Mouse (Mus musculus) hindbrain, postnatal 0 days (tissue): ENCODE measurements at regions not wholly inside any gene's neighbourhood (a gene's known extent, or its start where the extent isn't known, plus 50 kb on each side); places are given as distances from the start of the nearest gene placed in this dataset.

ENCODE experiments used
- ATAC-seq: fragments of 200-750 bp; cut with Nextera tagmentation; 2 replicates; pipeline ENCODE4 v1.8.0; 2017; ENCODE audit warnings: mild to moderate bottlenecking, moderate TSS enrichment, moderate library complexity
- DNase-seq: peaks from one replicate; pipeline ENCODE4 v3.0.0-alpha.2; 2015; ENCODE audit warnings: low spot score
- H3K27ac ChIP-seq: fragments of 300-500 bp; sonication (generic); 2 replicates; pipeline ENCODE4 v1.5.1; 2014; ENCODE audit warnings: mild to moderate bottlenecking
- H3K27me3 ChIP-seq: fragments of 300-500 bp; sonication (generic); 2 replicates; pipeline ENCODE4 v1.6.1; 2014; ENCODE audit warnings: low read length, mixed read lengths; ENCODE audit not compliant: insufficient read depth
- H3K36me3 ChIP-seq: fragments of 300-500 bp; sonication (generic); 2 replicates; pipeline ENCODE4 v1.6.1; 2014; ENCODE audit warnings: low read length, mixed read lengths; ENCODE audit not compliant: insufficient read depth
- H3K4me1 ChIP-seq: fragments of 300-500 bp; sonication (generic); 2 replicates; pipeline ENCODE4 v1.6.1; 2014; ENCODE audit warnings: antibody characterized with exemption, low read length, mixed read lengths; ENCODE audit not compliant: insufficient read depth
- H3K4me2 ChIP-seq: fragments of 300-500 bp; sonication (generic); 2 replicates; pipeline ENCODE4 v1.6.1; 2014; ENCODE audit warnings: low read depth, mild to moderate bottlenecking, low read length, moderate library complexity, mixed read lengths
- H3K4me3 ChIP-seq: fragments of 300-500 bp; sonication (generic); 2 replicates; pipeline ENCODE4 v1.5.1; 2014; ENCODE audit warnings: low read length
- H3K9ac ChIP-seq: fragments of 300-500 bp; sonication (generic); replicated peaks from 2 replicates; pipeline ENCODE4 v1.6.1; 2014; ENCODE audit warnings: mild to moderate bottlenecking, low read length, moderate library complexity, mixed read lengths
- H3K9me3 ChIP-seq: fragments of 300-500 bp; sonication (generic); 2 replicates; pipeline ENCODE4 v1.6.1; 2016; ENCODE audit warnings: low read length, mixed read lengths
- CTCF ChIP-seq: IDR thresholded peaks from 2 replicates; pipeline ENCODE4 v1.5.1; 2016; ENCODE audit warnings: antibody characterized with exemption, control low read depth, low read depth
- WGBS: fragments of 180-500 bp; shearing (Covaris S2); extraction: QIAGEN DNeasy Blood & Tissue Kit; methylation state at CpG from one replicate; pipeline ENCODE4 v1.1.7; 2014; 5-methylcytosine and 5-hydroxymethylcytosine counted together

DNA sequence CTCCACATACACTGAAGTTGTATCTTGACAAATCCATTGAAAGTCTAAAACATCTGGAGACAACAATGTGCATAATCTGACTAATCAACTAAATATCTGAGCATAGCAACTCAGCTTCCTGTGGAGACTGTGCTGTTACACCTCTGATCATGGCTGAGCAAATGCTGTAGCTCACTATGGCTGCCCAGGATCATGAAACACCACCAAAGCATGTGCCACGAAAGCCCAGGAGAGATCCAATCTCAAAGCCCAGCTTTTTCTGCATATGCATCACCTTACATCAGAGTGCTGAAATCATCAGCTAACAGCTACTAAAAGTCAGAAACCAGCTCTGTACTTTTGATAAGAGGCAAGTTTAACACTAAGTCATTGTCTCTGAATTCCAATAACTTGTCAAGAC lies 313.3 kb upstream of the Htr2a start:
- TF ChIP-seq CTCF, result no peak

DNA sequence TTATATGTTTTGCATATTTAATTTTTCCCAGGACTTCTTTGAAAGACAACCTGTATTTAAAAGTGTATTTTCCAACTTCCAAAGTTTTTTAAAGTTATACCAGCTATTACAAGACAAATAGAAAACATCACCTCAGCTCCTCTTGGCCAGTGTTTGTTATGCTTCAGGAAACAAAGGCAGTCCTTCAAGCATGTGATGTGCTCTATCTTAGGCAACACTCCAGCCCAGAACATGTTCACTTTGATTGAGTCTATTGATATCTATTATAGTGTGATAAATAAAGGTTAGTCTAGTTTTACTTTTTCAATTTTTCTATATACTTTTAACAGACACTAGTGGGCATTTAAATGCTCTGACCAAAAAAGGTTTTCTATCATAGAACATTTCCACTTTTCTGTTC lies 289.9 kb upstream of the Htr2a start:
- no peak for ATAC-seq
- no peak for DNase-seq
- no peak overlapping the region for H3K27ac ChIP-seq
- TF ChIP-seq CTCF, result no peak
- no peak overlapping the region for H3K4me3 ChIP-seq
- no peak overlapping the region for H3K9ac ChIP-seq
- no peaks in the 10 kb centered on the region for H3K4me1 ChIP-seq
- no peaks in the 10 kb centered on the region for H3K27me3 ChIP-seq
- H3K9me3 ChIP-seq, result no peaks in the 10 kb centered on the region
- no peaks in the 10 kb centered on the region for H3K36me3 ChIP-seq
- no peak overlapping the region for H3K4me2 ChIP-seq

More for the DNA sequence above, 313.3 kb upstream of the Htr2a start:
- H3K4me2 ChIP-seq, result no peak overlapping the region
- no peak overlapping the region for H3K4me3 ChIP-seq
- no peak overlapping the region for H3K27ac ChIP-seq
- WGBS, result 86% methylated on average over 1 of the region's 1 CpGs
- H3K36me3 ChIP-seq, result no peaks in the 10 kb centered on the region
- ATAC-seq, result no peak
- H3K4me1 ChIP-seq, result no peaks in the 10 kb centered on the region
- H3K9ac ChIP-seq, result no peak overlapping the region
- no peak for DNase-seq
- H3K9me3 ChIP-seq, result no peaks in the 10 kb centered on the region
- no peaks in the 10 kb centered on the region for H3K27me3 ChIP-seq

DNA sequence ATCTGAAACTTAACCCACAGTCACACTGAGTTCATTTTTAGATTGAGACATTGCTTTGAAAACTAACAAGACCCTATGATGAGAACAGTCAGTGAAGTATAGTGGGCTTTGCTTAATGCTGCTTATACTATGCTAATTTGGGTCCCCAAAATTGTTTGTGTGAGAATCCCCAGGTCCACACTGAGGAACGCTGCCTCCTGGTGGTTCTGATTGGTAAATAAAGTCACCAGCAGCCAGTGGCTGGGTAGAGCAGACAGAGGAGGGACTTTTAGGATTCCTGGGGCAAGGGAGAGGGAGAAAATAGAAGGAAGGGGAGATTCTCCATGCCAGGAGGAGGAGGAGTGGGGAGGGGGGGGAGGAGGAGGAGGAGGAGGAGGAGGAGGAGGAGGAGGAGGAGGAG lies 288.4 kb upstream of the Htr2a start:
- ATAC-seq (no peak), DNase-seq (no peak)
- no peaks in the 10 kb centered on the region for H3K4me1 ChIP-seq
- no peak overlapping the region for H3K4me3 ChIP-seq
- H3K27me3 ChIP-seq, result no peaks in the 10 kb centered on the region
- H3K36me3 ChIP-seq, result no peaks in the 10 kb centered on the region
- peak; percentile 22; the same call in 1 of the 2 replicates for TF ChIP-seq CTCF
- no peak overlapping the region for H3K9ac ChIP-seq
- WGBS, result 44% methylated on average over 1 of the region's 1 CpGs
- H3K27ac ChIP-seq, result no peak overlapping the region
- H3K9me3 ChIP-seq, result no peaks in the 10 kb centered on the region
- H3K4me2 ChIP-seq, result no peak overlapping the region

DNA sequence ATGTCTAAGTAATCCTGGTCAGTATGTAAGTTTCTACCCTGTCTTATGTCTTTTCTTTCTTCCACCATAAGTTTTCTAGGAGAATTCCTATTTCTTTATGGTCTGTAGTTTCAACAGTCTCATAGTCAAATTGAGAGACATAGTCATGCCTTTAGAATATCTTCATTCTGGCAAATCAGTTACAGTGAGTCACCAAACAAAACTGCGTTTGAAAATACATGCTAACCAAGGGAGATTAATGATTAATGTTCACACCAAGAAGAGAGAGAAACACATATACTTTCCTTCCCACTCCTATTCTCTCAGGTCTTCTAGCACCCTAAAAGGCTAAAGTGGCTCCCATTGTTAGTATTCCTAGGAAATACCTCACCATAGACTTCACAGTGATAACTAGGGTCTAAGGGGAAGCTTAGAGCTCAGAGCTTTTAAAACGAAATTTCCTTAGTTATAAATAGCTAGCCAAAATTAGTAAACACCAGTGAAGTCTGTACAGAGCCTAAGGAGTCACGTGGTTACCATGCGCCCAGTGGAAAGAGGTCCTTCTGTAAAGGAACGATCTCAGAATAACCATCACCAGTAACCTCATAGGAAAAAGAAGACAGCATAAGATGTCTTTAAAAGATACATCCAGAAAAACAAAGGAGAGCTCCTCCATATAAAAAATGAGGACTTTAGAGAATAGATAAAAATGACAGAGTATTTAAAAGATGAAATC lies 281.8 kb upstream of the Htr2a start:
- no peaks in the 10 kb centered on the region for H3K4me1 ChIP-seq
- H3K27ac ChIP-seq, result no peak overlapping the region
- H3K36me3 ChIP-seq, result no peaks in the 10 kb centered on the region
- H3K4me2 ChIP-seq, result no peak overlapping the region
- no peaks in the 10 kb centered on the region for H3K27me3 ChIP-seq
- no peak overlapping the region for H3K4me3 ChIP-seq
- no peaks in the 10 kb centered on the region for H3K9me3 ChIP-seq
- DNase-seq (no peak), ATAC-seq (no peak)
- 84% methylated on average over 5 of the region's 5 CpGs for WGBS
- H3K9ac ChIP-seq, result no peak overlapping the region
- TF ChIP-seq CTCF, result no peak

DNA sequence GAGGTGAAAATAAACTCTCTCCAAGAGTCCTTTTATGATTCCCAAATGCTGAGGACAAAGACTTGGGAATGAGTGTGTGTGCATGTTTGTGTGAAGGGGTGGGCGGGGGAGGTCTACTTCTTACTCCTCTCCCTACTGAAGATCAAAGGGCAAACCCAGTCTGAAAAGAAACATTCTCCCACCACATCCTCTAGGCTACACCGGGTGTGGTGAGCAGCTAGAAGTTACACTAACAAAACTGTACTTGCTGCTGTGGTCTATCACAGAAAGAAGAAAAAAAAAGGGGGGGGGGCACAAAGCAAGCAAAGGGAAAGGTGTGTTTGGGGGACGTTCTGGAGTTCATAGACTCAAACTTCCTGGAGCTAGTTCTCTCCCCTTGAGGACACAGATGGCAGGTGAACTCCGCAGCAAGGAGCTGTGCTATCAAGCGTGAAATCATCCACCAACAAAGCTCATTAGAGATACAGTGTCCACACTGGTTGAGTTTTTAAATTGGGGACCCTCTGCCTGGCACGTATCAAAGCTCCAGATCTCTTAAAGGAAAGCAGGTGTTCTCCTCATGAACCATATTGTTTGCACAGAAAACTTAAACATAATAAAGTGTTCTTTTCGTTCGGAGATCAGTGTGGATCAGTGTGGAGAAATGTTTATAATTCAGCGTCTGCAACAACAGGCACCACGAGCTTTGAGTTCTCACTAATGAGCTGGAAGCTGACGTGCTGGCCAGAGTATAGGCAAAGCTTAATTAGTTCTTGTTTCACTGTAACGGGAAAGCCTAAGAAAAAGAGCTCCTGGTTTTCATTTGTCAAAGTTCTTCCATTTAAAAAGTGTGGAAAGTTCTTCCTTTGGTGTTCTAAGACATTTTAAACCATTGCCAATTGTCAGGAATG lies 280.7 kb upstream of the Htr2a start:
- DNase-seq, result peak; percentile 33
- 34% methylated on average over 12 of the region's 12 CpGs for WGBS
- H3K27ac ChIP-seq, result no peak overlapping the region
- no peak for TF ChIP-seq CTCF
- no peak for ATAC-seq
- H3K36me3 ChIP-seq, result no peaks in the 10 kb centered on the region
- H3K4me2 ChIP-seq, result peak overlapping the region; percentile 35; the same call in 1 of the 2 replicates
- no peak overlapping the region for H3K4me3 ChIP-seq
- no peak overlapping the region for H3K9ac ChIP-seq
- H3K4me1 ChIP-seq, result no peaks in the 10 kb centered on the region
- no peaks in the 10 kb centered on the region for H3K27me3 ChIP-seq
- H3K9me3 ChIP-seq, result no peaks in the 10 kb centered on the region

DNA sequence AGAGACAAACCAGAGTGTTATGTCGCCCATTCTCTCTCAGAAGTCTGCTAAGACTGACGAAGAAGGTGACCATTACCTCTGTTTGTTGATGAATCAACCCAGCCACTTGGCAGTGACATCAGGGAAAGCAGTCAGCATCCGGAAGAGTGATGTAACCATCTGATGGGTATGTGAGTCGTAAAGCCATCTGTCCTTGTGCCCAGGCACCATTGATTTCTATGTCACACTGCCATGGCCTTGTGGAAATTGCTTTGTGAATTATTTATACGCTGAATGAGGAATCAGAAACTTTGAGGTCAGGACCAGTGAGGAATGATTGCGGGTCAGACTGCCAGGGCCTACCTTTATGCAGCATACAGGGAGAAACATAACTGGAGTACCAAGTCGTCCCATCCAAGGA lies 256.2 kb upstream of the Htr2a start:
- H3K4me2 ChIP-seq, result no peak overlapping the region
- ATAC-seq (no peak), DNase-seq (no peak)
- H3K9ac ChIP-seq, result no peak overlapping the region
- H3K36me3 ChIP-seq, result no peaks in the 10 kb centered on the region
- H3K27me3 ChIP-seq, result no peaks in the 10 kb centered on the region
- H3K9me3 ChIP-seq, result no peaks in the 10 kb centered on the region
- no peak overlapping the region for H3K27ac ChIP-seq
- no peaks in the 10 kb centered on the region for H3K4me1 ChIP-seq
- no peak for TF ChIP-seq CTCF
- WGBS, result 81% methylated on average over 7 of the region's 7 CpGs
- H3K4me3 ChIP-seq, result no peak overlapping the region

DNA sequence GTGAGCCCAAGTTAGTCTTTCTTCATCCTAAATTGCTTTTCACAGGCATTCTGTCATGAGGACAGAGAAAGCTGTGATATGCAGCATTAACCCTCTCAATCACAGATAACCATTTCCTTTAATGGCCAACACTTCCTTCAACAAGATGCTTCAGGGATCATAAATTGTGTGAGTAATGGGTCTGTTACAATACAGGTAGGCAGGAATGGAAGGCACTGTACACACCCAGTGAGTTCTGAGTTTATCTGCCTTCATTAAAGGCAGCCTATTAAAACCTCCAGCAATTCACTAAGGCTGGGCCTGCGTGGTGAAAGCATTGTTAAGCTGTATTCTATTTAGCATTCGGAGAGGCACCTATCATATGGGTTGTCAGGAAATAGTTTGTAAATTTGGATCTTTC lies 248.2 kb upstream of the Htr2a start:
- DNase-seq, result no peak
- H3K9ac ChIP-seq, result no peak overlapping the region
- no peaks in the 10 kb centered on the region for H3K36me3 ChIP-seq
- H3K27ac ChIP-seq, result no peak overlapping the region
- no peak overlapping the region for H3K4me3 ChIP-seq
- H3K4me1 ChIP-seq, result no peaks in the 10 kb centered on the region
- no peak overlapping the region for H3K4me2 ChIP-seq
- H3K9me3 ChIP-seq, result no peaks in the 10 kb centered on the region
- WGBS, result 83% methylated on average over 2 of the region's 2 CpGs
- ATAC-seq, result no peak
- H3K27me3 ChIP-seq, result no peaks in the 10 kb centered on the region
- no peak for TF ChIP-seq CTCF
